Mouse (Mus musculus): ENCODE measurements around the gene Plk3. TPM values are rescaled to one million over a fixed set of nuclear protein-coding genes. Genes with fewer than 3 reads are reported as not detected.

Gene Plk3
- total RNA-seq, 4 experiments from 2014 or later: 9.0 to 10.0 (median 9.6) TPM

GRCm38 (mm10) chr4:117139217-117139612 is 5.5 kb upstream of the Plk3 start:
- DNase-seq (ENCODE audit: low spot score in 2 of 2): no peak

DNA sequence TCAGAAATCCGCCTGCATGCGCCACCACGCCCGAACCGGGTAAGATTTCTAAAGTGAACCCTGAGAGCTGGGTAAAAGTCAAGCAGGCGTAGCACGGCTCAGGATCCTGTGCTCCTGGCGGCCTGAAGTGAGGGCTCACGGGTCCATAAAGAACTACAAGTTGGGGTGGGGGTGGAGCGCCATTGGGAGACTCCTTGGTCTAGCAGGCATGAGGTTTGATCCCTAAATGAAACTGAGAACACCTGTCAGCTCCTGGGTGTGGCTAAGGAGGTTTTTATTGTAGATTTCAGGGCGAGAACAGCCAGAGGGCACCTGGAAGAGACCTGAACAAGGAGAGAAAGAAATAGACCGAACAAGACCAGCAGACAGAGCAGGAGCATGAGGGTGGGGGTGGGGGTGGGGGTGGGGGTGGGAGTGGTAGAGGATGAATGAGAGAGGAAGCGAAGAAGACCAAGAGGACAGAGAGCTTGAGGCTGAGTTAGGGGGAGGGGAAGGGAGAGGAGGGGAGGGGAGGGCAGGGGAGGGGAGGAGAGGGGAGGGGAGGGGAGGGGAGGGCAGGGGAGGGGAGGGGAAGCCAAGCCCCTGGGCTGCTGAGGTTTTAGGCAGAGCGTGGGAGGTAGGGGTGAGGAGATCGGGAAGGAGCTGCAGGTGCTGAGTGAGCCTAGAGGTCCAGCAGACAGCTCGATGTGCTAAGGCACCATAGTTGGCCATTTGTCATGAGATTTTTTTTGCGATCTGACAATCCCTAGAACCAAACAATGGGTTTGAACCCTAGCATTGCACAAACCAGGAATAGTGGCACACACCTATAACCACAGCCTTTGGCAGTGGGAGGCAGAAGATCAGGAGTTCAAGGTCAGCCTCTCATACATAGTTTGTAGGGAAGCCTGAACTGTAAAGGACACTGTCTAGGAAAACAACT is 4.8 kb upstream of the Plk3 start:
- DNase-seq (ENCODE audit: low spot score in 2 of 2): no peak

DNA sequence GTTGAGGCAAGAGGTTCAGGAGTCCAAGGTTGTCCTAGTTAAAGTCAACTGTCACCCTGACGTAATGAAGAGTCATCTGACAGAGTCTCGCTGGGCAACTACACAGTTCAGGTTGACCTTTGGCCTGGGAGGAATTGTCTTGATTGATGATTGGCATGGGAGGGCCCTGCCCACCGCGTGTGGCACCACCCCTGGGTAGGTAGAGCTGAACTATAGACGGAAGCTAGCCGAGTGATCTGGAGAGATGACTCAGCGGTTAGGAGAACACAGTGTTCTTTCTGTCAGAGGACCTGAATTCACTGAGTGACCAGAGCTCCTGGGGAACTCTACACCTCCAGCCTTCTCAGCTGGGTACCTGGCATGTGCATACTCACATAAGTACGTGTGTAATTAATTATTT is 2.3 kb upstream of the Plk3 start:
- DNase-seq (ENCODE audit: low spot score in 2 of 2): no peak

- no peak for DNase-seq (ENCODE audit: low spot score in 2 of 2)
Measured at GRCm38 (mm10) chr4:117134601-117134995, 835 bp upstream of the Plk3 start.

- DNase-seq (ENCODE audit: low spot score in 2 of 2): no peak
Measured at GRCm38 (mm10) chr4:117133366-117133796, 382 bp downstream of the Plk3 start.

- DNase-seq (ENCODE audit: low spot score in 2 of 2): no peak
Measured at GRCm38 (mm10) chr4:117132794-117133143, 994 bp downstream of the Plk3 start.

DNA sequence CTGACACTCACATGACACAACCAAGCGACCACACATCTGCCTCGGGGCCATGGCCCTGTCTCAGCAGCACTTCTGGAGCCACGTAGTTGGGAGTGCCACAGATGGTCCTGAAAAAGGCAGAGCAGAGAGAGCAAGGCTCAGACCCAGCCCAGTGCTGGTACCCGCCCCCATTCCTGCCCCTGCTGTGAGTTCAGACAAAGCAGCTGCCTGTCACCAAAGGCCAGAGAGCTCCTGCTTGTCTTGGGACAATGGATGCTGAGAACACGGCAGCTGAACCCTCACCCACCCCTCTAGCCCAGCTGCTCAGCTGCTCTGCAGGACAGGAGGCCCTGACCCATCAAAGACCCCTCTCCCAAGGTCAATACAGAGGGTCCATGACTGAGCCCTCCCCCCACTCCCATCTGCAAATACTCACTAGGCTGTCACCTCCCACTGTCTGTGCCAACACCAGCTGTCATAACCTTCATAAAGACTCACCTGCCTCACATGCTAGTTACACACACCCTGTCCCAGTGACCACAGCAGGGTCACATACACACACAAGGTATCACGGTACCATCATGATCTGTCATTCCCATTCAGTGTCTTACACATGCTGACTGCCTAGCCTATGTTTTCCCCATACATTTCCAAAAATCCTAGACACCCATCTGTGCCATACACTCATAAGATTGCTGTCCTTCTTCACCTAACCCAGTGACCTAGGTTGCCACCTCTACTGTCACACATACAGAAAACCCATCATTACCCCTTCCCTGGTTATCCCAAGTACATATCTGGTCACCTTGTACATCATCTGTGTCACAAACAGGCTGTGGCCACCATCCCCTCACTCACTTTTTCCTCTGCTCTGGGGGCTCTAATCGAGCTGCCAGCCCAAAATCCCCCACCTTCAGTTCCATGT is 1.6 kb downstream of the Plk3 start:
- DNase-seq (ENCODE audit: low spot score in 2 of 2): no peak

GRCm38 (mm10) chr4:117131198-117131597 is 2.6 kb downstream of the Plk3 start:
- DNase-seq (ENCODE audit: low spot score in 2 of 2): no peak

DNA sequence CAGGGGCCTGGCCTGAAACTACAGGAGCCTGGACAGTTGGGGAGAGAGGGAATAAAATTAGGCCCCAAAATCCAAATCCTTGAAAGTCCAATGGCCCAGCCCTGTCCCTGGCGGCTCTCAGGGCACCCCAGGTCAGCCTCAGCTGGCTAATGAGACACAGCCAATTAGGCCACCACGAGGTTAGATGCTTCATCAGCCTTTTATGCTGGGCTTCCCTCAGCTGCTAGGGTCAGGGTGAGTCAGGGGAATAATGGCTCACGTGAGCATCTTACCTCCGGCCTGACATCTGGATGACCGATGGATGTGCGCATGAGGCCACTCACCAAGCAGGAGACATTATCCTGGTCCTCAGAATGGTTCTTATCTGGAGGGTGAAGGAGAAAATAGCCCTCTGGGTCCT is 3.0 kb downstream of the Plk3 start:
- DNase-seq (ENCODE audit: low spot score in 2 of 2): no peak

- no peak for DNase-seq (ENCODE audit: low spot score in 2 of 2)
Measured at GRCm38 (mm10) chr4:117127991-117128686, 5.6 kb downstream of the Plk3 start.

DNA sequence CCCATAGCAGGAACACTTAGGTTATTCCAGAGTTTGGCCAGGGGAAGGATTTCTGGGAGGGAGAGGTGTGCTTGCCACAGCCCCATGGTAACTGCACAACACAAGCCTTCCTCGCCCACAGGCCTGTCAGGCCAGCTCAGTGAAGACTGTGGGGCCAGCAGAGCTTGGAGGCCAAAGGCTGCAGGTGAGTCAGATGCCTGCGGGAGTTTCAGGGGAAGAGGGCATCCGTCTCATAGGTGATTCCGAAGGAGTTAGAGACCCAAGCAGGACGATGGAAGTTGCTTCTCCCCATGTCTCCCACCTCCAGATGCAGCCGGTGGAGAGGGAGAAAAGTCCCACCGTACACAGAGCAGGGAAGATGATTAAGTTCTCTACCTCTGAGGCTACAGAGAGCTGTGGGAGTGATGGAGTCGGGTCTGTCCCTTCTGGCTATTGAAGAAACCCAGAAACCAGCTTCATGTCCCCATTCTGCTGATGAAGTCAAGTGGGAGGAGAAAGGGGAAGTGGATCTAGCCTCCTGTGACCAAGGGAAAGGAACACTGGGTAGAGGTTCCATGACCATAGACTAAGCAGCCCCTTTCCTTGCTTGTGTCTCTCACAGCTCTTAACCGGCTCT is 7.0 kb downstream of the Plk3 start, which contains the start of gene Tctex1d4:
TSS of gene Tctex1d4 (plus strand) at position 120 of the 616 bp plus-strand sequence.
- DNase-seq (ENCODE audit: low spot score in 2 of 2): no peak

DNA sequence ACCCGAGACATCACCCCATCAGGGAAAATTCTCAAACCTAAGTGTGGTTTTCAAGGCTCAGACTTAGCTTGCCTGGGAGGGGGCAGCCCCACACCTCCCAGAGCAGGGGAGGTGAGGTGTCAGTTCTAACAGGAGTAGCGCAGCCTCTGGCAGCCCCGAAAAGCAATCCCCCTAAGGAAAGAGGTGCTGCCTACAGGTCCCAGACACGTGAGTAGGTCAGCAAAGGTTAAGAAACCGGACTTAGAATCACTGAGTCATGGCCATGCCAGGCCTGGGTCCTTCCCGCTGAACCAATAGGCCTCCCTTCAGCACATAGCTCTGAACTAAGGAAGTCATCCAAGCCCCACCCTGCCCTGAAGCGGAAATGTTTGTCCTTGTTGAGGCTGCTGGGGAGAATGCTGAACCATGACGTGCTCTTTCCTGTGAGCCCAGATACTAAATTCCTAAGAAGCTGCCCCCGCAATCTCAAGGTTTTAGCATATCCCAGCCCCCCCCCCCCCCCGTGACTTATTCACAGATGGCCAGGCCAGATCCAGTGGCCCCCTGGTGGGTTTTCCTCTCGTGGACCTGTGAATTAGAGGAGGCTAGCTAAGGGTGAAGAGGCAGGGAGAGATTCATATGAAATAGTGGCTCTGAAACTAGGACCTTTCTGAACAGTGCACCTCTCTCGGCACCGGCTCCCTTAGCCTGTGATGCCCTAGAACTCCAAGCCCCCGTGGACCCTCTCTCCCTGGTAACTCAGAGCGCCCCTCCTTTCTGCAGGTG is 7.7 kb downstream of the Plk3 start:
- DNase-seq (ENCODE audit: low spot score in 2 of 2): no peak

DNA sequence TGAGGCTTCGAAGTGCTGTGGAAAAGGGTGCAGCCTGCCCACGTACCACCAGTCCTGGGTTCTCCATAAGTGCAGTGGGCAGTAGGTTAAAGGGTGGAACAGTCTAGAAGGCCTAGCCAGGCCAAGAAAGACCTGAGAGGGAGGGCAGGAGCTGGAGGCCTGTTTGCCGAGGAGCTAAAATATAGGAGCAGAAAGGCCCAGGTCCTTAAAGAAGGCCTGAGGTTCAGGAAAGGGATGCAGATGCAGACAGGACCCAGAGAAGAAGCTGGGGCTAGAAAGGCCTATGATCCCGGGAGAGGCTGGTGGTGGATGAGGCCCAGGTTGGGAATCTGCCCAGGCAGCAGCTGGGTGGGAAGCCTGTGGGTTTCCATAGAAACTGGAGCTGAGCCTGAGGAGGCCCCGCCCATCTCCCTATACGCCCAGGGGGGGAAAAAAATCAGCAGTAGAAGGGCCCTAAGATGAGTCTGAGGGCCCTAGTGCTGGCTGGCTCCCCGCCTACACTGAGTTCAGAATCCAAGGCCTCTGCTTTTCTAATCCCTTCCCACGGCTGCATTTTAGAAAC is 8.3 kb downstream of the Plk3 start, which contains the start of gene Btbd19:
TSS of gene Btbd19 (minus strand) at position 378 of the 562 bp plus-strand sequence.
- peak; percentile 79 for DNase-seq (ENCODE audit: low spot score in 2 of 2)

- no peak for DNase-seq (ENCODE audit: low spot score in 2 of 2)
Measured at GRCm38 (mm10) chr4:117124518-117125347, 9.0 kb downstream of the Plk3 start.

DNA sequence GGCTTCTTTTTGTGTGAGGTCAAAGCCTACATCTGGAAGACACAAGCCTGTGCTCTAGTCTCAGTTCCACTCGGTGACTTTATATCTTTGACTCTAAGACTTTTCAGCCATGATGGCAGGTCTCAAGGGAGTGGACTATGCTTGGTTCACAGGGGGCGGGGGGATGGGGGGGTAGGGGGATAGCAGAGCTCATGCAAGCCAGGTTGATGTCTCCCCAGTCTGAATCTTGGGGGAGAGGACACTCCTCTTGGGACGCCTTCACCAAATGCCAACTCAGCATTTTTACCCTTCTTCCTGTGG is 9.6 kb downstream of the Plk3 start:
- DNase-seq (ENCODE audit: low spot score in 2 of 2): no peak

- DNase-seq (ENCODE audit: low spot score in 2 of 2): no peak
Measured at GRCm38 (mm10) chr4:117123546-117124217, 10.1 kb downstream of the Plk3 start.

- DNase-seq (ENCODE audit: low spot score in 2 of 2): no peak
Measured at GRCm38 (mm10) chr4:117122209-117122608, 11.6 kb downstream of the Plk3 start.
